Mouse (Mus musculus) CD8-positive naive resting alpha-beta T cell, adult 2 months (primary cell): ENCODE results near the gene Pck1.

Experiments used
- DNase-seq, 2 experiments: peaks; one replicate each; pipeline ENCODE4 v3.0.0; 2022; ENCODE audit warnings: low read depth in 2 of 2, low spot score in 2 of 2

The Pck1 gene

GRCm38 (mm10) chr2:173173008-173173407 is 20.2 kb downstream of the Pck1 start:
- DNase-seq = no peak

GRCm38 (mm10) chr2:173173521-173174511 is 21.0 kb downstream of the Pck1 start:
- peak in 1 of 2 experiments; percentile 39 for DNase-seq

- no peak for DNase-seq
Observed at GRCm38 (mm10) chr2:173174569-173174968, 21.7 kb downstream of the Pck1 start.

GRCm38 (mm10) chr2:173175703-173176102 is 22.9 kb downstream of the Pck1 start:
- DNase-seq = no peak

GRCm38 (mm10) chr2:173177481-173177880 is 24.6 kb downstream of the Pck1 start:
- DNase-seq = no peak

- no peak for DNase-seq
Observed at GRCm38 (mm10) chr2:173177951-173178350, 25.1 kb downstream of the Pck1 start.

- DNase-seq = no peak
Observed at GRCm38 (mm10) chr2:173179046-173179445, 26.2 kb downstream of the Pck1 start.

DNA sequence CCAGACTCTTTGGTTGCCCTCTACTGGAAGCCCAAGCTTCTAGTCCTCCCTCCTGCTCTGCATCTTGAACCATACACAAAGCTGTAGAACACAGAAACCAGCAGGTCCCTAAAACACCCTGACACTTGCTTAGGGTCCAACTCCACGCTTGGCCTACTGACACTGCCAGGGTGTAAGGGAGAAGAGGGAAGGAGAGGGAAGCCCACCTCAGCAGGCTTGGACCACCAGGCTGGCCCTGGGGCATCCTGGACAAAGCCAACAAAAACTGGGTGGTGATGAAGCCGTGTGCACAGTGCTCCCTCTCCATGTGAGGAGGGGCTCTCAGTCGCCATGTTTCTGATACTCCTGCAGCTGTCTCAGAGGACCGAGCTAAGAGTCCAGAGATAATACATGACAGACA is 27.2 kb downstream of the Pck1 start:
- DNase-seq = no peak

DNA sequence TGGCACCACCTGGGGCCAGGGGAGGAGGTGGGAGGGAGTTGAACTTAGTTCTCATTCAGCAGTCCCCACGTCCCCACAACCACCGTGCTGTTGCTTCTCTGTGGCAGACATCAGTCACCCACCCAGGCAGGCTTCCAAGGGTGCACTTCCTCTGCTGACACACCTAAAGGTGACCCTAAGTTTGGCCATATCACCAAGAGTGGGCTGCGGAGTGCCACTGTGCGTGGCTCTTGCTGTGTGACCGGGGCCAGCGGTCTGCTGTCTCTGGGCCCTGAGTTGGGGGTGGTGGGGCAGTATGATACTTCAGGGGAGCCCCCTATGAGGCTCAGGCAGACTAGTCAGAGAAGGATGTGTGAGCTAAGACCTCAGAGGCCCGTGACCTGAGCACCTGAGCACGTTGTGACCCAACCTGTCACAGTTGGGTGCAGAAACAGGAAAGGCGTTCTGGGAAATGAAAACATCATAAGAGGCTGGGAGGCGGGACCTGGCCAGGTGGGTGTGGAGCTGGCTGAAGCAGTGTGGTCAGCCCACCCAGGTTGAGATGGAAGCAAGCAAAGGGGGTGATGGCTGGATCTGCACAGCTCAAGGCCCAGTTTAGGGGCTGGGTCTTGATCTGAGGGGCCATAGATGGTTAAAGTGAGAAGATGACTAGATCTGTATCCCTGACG is 28.0 kb downstream of the Pck1 start:
- no peak for DNase-seq

- no peak for DNase-seq
Observed at GRCm38 (mm10) chr2:173181486-173181885, 28.6 kb downstream of the Pck1 start.

- no peak for DNase-seq
Observed at GRCm38 (mm10) chr2:173181901-173182300, 29.1 kb downstream of the Pck1 start.

GRCm38 (mm10) chr2:173182796-173183195 is 29.9 kb downstream of the Pck1 start:
- DNase-seq = no peak

DNA sequence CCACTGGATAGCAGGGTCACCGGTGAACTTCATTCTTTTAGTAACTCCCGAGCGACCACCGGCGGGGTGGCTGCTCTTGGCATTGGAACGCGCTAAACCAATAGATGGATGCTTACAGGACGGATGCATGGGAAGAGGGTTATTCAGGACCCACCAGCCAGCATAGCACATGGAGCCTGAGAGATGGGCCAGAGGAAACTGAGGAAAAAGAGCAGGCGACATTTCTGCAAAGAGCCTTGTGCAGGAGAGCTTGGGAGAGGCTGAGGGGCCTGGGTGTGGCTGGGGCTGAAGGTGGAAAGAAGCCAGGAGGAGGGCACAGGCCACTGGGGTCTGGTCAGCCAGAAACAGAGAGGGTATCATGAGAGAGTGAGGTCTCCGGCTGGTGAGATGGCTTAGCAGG is 30.5 kb downstream of the Pck1 start:
- DNase-seq = no peak

DNA sequence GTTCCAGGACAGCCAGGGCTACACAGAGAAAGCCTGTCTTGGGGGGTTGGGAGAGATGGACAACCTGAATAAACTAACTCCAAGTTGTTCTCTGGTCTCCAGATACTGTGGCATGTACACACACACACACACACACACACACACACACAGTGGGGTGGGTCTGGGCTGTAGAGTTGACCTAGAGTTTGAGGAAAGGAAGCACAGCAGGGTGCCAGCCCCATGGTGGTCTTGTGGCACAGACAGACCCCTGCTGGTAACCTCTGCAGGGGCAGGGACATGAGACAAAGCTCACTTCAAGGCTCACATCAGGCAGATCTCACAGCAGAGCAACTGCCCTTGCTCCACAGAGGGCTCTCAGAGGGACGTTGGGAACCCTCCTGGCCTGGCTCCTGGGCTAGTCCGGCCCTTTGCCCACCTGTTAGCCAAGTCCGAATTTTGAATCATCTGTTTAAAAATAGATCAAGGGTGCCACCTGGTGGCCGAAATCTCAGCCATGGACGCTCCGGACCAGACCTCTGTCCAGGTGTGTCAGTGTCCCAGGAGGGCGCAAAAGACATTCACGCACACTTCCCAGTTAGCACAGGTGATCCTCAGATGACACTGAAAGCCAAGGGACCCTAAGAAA is 31.1 kb downstream of the Pck1 start:
- DNase-seq = no peak

DNA sequence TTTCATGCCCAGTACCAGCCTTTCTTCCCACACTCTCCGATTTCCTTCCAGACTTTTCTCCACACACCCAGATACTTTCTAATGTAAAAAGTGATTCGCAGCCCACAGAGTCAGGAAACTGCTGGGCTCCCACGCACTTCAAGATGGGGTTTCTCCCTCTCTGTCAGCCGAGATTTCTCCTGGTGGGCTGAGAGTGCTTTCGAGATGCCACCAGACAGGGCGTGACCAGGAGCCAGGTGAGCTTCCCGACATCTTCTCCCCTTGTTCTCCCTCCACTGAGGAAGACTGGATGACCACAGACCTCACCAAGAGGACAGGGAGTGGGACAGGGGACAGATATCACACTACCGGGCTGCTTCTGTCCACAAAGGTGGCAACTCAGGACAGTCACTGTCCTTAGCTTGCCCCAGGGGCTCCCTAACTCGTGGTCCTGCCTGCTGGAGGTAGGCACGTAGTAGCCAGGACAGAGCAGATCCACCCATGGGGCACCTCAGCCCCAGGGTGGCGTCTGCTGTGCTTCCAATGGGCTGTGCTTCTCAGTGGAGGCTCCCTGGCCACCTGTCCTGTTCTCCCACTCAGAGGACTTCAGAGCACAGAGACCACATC is 31.7 kb downstream of the Pck1 start:
- no peak for DNase-seq

GRCm38 (mm10) chr2:173185282-173185681 is 32.4 kb downstream of the Pck1 start:
- no peak for DNase-seq

DNA sequence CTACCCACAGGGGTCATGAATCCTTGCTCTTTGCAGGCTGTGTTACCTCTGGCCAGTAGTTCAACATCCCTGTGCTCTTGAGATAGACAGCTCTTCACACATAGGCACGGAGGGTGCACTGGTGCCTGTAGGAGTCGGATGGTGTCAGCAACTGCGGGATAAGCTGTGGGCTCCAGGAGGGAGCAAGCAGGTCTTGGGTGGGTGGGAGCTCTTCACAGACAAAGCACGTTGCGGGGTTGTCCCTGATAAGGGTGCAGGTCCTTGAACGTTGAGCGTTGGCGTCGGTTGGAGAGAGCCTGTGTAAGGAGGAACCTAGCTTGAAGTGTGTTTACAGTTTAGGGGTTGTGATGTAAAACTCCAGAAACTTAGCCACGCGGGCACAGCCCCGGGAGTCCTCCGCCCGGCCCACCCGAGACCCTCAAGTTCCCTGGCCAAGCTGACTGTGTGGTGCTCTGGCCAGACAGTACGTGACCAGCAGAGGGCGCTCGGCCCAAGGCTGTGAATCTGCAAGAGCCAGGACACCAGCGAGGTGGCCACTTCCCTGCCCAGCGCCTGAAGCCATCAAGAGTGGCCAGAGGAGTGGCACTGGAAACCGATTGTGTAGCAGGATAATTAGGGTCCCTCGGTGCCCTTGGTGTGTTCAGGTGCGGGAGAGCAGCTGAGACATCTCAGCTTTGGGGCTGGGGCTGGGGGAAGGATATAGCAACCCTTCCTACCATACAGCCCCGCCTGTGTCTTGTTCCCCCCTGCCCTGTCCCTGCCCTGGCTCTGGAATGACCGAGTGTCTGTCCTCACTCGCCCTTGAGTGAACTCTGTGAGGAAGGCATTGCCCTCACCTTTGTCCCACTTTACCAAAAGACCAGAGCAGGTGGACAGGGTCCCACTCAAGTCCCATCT is 33.4 kb downstream of the Pck1 start:
- DNase-seq = peak; percentile 74 to 75

- no peak for DNase-seq
Observed at GRCm38 (mm10) chr2:173187182-173187855, 34.5 kb downstream of the Pck1 start.

GRCm38 (mm10) chr2:173194796-173195195 is 41.9 kb downstream of the Pck1 start:
- no peak for DNase-seq
